Mouse (Mus musculus) yolk sac, embryonic 10.5 days (tissue): Measurements from ENCODE around the gene Akap14.
"Not testable (repeated sequence)": the region's sequence is repeated elsewhere in the genome, so short reads cannot be mapped to it uniquely, and the experiment has no call there.

Experiments
- DNase-seq: peaks from one replicate; pipeline ENCODE4 v3.0.0-alpha.2; 2017; ENCODE audit warnings: low spot score

Akap14 gene

GRCm38 (mm10) chrX:37168742-37169141 is at the start of gene Akap14:
Gene Akap14 (minus strand): TSS chrX:37168842.
- no peak for DNase-seq

GRCm38 (mm10) chrX:37210941-37211340 is 42.3 kb upstream of the Akap14 start, which contains the start of gene Gm9:
Gene Gm9 (minus strand): TSS chrX:37211041.
- DNase-seq: no peak

GRCm38 (mm10) chrX:37198676-37199075 is 30.0 kb upstream of the Akap14 start:
- DNase-seq: no peak

- DNase-seq: no peak
Measured at GRCm38 (mm10) chrX:37191744-37192379, 23.2 kb upstream of the Akap14 start.

GRCm38 (mm10) chrX:37191105-37191743 is 22.6 kb upstream of the Akap14 start, which contains the start of the genes Ndufa1 and Rnf113a1:
Gene Ndufa1 (minus strand): TSS chrX:37191163.
Gene Rnf113a1 (plus strand): TSS chrX:37191245.
- peak; percentile 79 for DNase-seq

GRCm38 (mm10) chrX:37190755-37191104 is 22.1 kb upstream of the Akap14 start:
- no peak for DNase-seq

GRCm38 (mm10) chrX:37184401-37184800 is 15.8 kb upstream of the Akap14 start:
- not testable (repeated sequence) for DNase-seq

GRCm38 (mm10) chrX:37167085-37167484 is 1.6 kb downstream of the Akap14 start:
- no peak for DNase-seq

- no peak for DNase-seq
Measured at GRCm38 (mm10) chrX:37163115-37163514, 5.5 kb downstream of the Akap14 start.

- DNase-seq: no peak
Measured at GRCm38 (mm10) chrX:37161169-37161568, 7.5 kb downstream of the Akap14 start.

GRCm38 (mm10) chrX:37157839-37158238 is 10.8 kb downstream of the Akap14 start:
- DNase-seq: no peak

GRCm38 (mm10) chrX:37144954-37145353 is 23.7 kb downstream of the Akap14 start:
- no peak for DNase-seq

GRCm38 (mm10) chrX:37144498-37144897 is 24.1 kb downstream of the Akap14 start:
- DNase-seq: not testable (repeated sequence)

- no peak for DNase-seq
Measured at GRCm38 (mm10) chrX:37141732-37142131, 26.9 kb downstream of the Akap14 start.

- peak; percentile 71 for DNase-seq
Measured at GRCm38 (mm10) chrX:37126671-37127358, 41.8 kb downstream of the Akap14 start, which contains the start of gene Nkap. Gene Nkap (plus strand): TSS chrX:37126795.

- no peak for DNase-seq
Measured at GRCm38 (mm10) chrX:37125511-37125910, 43.1 kb downstream of the Akap14 start.

- no peak for DNase-seq
Measured at GRCm38 (mm10) chrX:37120212-37120611, 48.4 kb downstream of the Akap14 start.

- no peak for DNase-seq
Measured at GRCm38 (mm10) chrX:37119585-37119984, 49.1 kb downstream of the Akap14 start.

GRCm38 (mm10) chrX:37117085-37117484 is 51.6 kb downstream of the Akap14 start:
- DNase-seq: no peak

GRCm38 (mm10) chrX:37110881-37111193 is 57.8 kb downstream of the Akap14 start:
- no peak for DNase-seq

- peak; percentile 93 for DNase-seq
Measured at GRCm38 (mm10) chrX:37110193-37110880, 58.3 kb downstream of the Akap14 start, which contains the start of gene Upf3b. Gene Upf3b (minus strand): TSS chrX:37110322.

- no peak for DNase-seq
Measured at GRCm38 (mm10) chrX:37109526-37110192, 59.0 kb downstream of the Akap14 start.
